Mouse (Mus musculus) liver, adult 2 months (tissue): ENCODE results near the gene Grik1. TPM values are rescaled to one million over a fixed set of nuclear protein-coding genes. Genes with fewer than 3 reads are reported as not detected.

ENCODE experiments used
- DNase-seq: peaks from one replicate; pipeline ENCODE4 v3.0.0-alpha.2; 2011; ENCODE audit warnings: low read depth, low spot score; ENCODE audit errors: extremely low read depth
- H3K27ac ChIP-seq: fragments of 200-500 bp; replicated peaks from 2 replicates; pipeline ENCODE4 v1.5.1; 2012; ENCODE audit warnings: low read depth, mild to moderate bottlenecking, control low read depth, inconsistent platforms, low read length; ENCODE audit not compliant: insufficient read depth
- H3K27me3 ChIP-seq: fragments of 200-500 bp; 2 replicates; pipeline ENCODE4 v1.6.1; 2012; ENCODE audit warnings: mild to moderate bottlenecking, moderate library complexity, low read length, inconsistent platforms; ENCODE audit not compliant: control insufficient read depth, insufficient read depth
- H3K36me3 ChIP-seq: fragments of 200-500 bp; 2 replicates; pipeline ENCODE4 v1.6.1; 2012; ENCODE audit warnings: low read length, inconsistent platforms; ENCODE audit not compliant: control insufficient read depth, insufficient read depth
- H3K4me1 ChIP-seq: fragments of 200-500 bp; 2 replicates; pipeline ENCODE4 v1.6.1; 2011; ENCODE audit warnings: low read length; ENCODE audit not compliant: control insufficient read depth, insufficient read depth
- H3K4me3 ChIP-seq: fragments of 200-500 bp; 2 replicates; pipeline ENCODE4 v1.5.1; 2011; ENCODE audit warnings: low read depth, mild to moderate bottlenecking, control low read depth, low read length, moderate library complexity; ENCODE audit not compliant: insufficient read depth
- H3K79me2 ChIP-seq: fragments of 200-500 bp; 2 replicates; pipeline ENCODE4 v1.6.1; 2012; ENCODE audit warnings: inconsistent platforms, mild to moderate bottlenecking, low read length, moderate library complexity; ENCODE audit not compliant: control insufficient read depth, insufficient read depth
- H3K9ac ChIP-seq: fragments of 200-500 bp; 2 replicates; pipeline ENCODE4 v1.6.1; 2012; ENCODE audit warnings: low read depth, mild to moderate bottlenecking, control low read depth, inconsistent platforms, low read length
- CTCF ChIP-seq: fragments of 200-500 bp; IDR thresholded peaks from 2 replicates; pipeline ENCODE4 v1.5.1; 2011; ENCODE audit warnings: low read depth, low read length, control low read depth
- POLR2A ChIP-seq: fragments of 200-500 bp; IDR thresholded peaks from 2 replicates; pipeline ENCODE4 v1.6.1; 2011; ENCODE audit warnings: low read length, control low read depth; ENCODE audit not compliant: insufficient read depth; ENCODE audit errors: extremely low read depth
- WGBS: fragments of 180-500 bp; shearing (Covaris S2); methylation state at CpG from one replicate; pipeline ENCODE4 v1.1.7; 2018; 5-methylcytosine and 5-hydroxymethylcytosine counted together
- polyA plus RNA-seq: library from polyadenylated mRNA; depleted of rRNA; stranded (reverse); fragments of >200 nt; gene quantifications from 2 replicates; pipeline ENCODE4 v1.2.3, GENCODE M21; 2012
- total RNA-seq: library from RNA; depleted of rRNA; stranded (reverse); fragments of >200 nt; gene quantifications from 2 replicates; pipeline ENCODE4 v1.2.3, GENCODE M21; 2014

The Grik1 gene
- total and polyA plus RNA-seq, 2 experiments, result not detected

GRCm38 (mm10) chr16:88221932-88222331 is 68.1 kb downstream of the Grik1 start:
- whole genome bisulfite sequencing, result 58% methylated on average over 3 of the region's 3 CpGs
- no peak overlapping the region for H3K9ac ChIP-seq
- no peaks in the 10 kb centered on the region for H3K4me1 ChIP-seq
- no peak for DNase-seq
- H3K36me3 ChIP-seq, result no peaks in the 10 kb centered on the region
- no peak overlapping the region for H3K4me3 ChIP-seq
- no peaks in the 10 kb centered on the region for H3K79me2 ChIP-seq
- H3K27me3 ChIP-seq, result no peaks in the 10 kb centered on the region
- no peak overlapping the region for H3K27ac ChIP-seq
- TF ChIP-seq POLR2A (no peak), CTCF (no peak)

- Histone ChIP-seq H3K27ac (no peak overlapping the region), H3K27me3 (no peaks in the 10 kb centered on the region; the same call in 1 of the 2 replicates), H3K4me1 (no peaks in the 10 kb centered on the region), H3K79me2 (no peaks in the 10 kb centered on the region), H3K36me3 (no peaks in the 10 kb centered on the region), H3K9ac (no peak overlapping the region), H3K4me3 (no peak overlapping the region)
- no peak for TF ChIP-seq POLR2A
- no peak for TF ChIP-seq CTCF
- WGBS, result 60% methylated on average over 5 of the region's 5 CpGs
- DNase-seq, result no peak
Measured at GRCm38 (mm10) chr16:88212531-88212930, 77.5 kb downstream of the Grik1 start.

DNA sequence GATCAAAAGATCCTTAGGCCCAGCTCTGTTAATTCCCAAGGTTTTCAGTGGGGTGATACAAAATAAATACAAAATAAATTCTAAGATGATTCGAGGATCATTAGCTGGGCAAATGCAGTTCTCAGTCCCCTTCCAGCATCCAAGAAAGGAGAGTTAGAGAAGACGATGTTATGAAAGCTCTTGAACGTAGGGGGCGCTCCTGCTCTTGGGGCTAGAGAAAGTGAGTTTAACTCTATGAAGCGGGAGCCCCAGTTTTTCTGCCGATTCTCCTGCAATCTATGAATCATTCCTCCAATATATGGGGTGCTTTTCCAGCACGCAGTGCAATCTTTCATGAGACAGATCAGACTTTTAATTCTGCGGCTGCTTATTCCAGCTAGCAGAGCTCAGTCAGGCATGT is 78.2 kb downstream of the Grik1 start:
- H3K27me3 ChIP-seq, result no peaks in the 10 kb centered on the region; the same call in 1 of the 2 replicates
- H3K4me3 ChIP-seq, result no peak overlapping the region
- no peak for DNase-seq
- no peak overlapping the region for H3K9ac ChIP-seq
- 0 out of 2 replicates have a peak, but pooled peaks have one; percentile 7 for TF ChIP-seq CTCF
- TF ChIP-seq POLR2A, result no peak
- H3K36me3 ChIP-seq, result no peaks in the 10 kb centered on the region
- H3K79me2 ChIP-seq, result no peaks in the 10 kb centered on the region
- WGBS, result 57% methylated on average over 8 of the region's 8 CpGs
- H3K27ac ChIP-seq, result no peak overlapping the region
- no peaks in the 10 kb centered on the region for H3K4me1 ChIP-seq

DNA sequence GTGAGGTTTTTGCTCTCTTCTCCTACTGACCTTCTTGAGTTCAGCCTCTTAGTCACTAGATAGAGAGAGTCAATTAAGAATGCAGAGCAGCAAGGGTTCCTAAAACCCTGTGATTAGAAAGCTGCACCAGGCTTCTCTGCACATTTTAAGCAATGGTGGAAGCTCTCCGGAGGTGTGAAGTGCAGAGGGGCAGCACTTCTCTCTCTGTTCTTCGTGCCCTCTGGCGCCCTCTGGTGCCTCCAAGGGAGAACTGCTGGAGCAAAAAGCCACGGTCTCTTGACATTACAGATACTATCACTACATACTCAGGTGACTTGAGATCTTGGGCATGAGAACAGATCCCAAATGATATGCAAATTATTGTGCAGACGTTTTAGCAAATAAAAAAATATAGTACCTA is 85.7 kb downstream of the Grik1 start:
- H3K4me3 ChIP-seq, result no peak overlapping the region; the same call in 1 of the 2 replicates
- no peaks in the 10 kb centered on the region for H3K4me1 ChIP-seq
- no peaks in the 10 kb centered on the region for H3K36me3 ChIP-seq
- peak; percentile 7 for DNase-seq
- H3K79me2 ChIP-seq, result no peaks in the 10 kb centered on the region
- TF ChIP-seq CTCF (peak; percentile 90), POLR2A (no peak)
- WGBS, result 3% methylated on average over 5 of the region's 5 CpGs
- no peak overlapping the region for H3K27ac ChIP-seq
- H3K27me3 ChIP-seq, result no peaks in the 10 kb centered on the region
- H3K9ac ChIP-seq, result no peak overlapping the region

DNA sequence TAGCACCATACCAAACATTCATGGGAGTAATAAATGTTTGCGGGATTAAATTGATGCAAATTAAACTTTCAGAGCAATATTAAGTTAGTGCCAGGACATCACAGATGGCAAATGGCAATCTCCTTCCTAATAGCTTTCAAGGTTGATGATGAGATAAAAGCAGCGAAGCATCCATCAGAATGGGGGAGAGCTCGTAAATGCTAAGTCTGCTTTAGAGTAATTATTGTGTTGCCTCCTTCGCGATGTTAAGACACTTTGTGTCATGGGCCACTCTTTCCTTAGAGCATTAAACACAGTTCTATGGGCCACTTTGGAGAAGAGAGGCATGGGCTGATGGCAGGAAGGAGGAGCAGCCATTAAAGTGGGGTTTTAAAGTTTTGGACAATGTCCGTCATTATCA is 86.1 kb downstream of the Grik1 start:
- H3K27ac ChIP-seq, result no peak overlapping the region
- no peak for TF ChIP-seq POLR2A
- TF ChIP-seq CTCF, result no peak
- DNase-seq, result no peak
- H3K4me3 ChIP-seq, result no peak overlapping the region
- H3K79me2 ChIP-seq, result no peaks in the 10 kb centered on the region
- no peaks in the 10 kb centered on the region for H3K27me3 ChIP-seq
- H3K36me3 ChIP-seq, result no peaks in the 10 kb centered on the region
- no peak overlapping the region for H3K9ac ChIP-seq
- no peaks in the 10 kb centered on the region for H3K4me1 ChIP-seq
- 85% methylated on average over 6 of the region's 6 CpGs for WGBS

GRCm38 (mm10) chr16:88187433-88188037 is 102.5 kb downstream of the Grik1 start:
- H3K27me3 ChIP-seq, result no peaks in the 10 kb centered on the region
- WGBS, result 79% methylated on average over 6 of the region's 6 CpGs
- no peak for DNase-seq
- H3K27ac ChIP-seq, result no peak overlapping the region
- H3K4me3 ChIP-seq, result no peak overlapping the region
- no peak for TF ChIP-seq CTCF
- no peak for TF ChIP-seq POLR2A
- no peaks in the 10 kb centered on the region for H3K36me3 ChIP-seq
- no peaks in the 10 kb centered on the region for H3K79me2 ChIP-seq
- no peak overlapping the region for H3K9ac ChIP-seq
- no peaks in the 10 kb centered on the region for H3K4me1 ChIP-seq
